Mouse (Mus musculus) embryo, embryonic 11 days (tissue): ENCODE measurements around the gene Mogs.

Source experiments
- DNase-seq: peaks from one replicate; pipeline ENCODE4 v3.0.0-alpha.2; 2015

Mogs gene

DNA sequence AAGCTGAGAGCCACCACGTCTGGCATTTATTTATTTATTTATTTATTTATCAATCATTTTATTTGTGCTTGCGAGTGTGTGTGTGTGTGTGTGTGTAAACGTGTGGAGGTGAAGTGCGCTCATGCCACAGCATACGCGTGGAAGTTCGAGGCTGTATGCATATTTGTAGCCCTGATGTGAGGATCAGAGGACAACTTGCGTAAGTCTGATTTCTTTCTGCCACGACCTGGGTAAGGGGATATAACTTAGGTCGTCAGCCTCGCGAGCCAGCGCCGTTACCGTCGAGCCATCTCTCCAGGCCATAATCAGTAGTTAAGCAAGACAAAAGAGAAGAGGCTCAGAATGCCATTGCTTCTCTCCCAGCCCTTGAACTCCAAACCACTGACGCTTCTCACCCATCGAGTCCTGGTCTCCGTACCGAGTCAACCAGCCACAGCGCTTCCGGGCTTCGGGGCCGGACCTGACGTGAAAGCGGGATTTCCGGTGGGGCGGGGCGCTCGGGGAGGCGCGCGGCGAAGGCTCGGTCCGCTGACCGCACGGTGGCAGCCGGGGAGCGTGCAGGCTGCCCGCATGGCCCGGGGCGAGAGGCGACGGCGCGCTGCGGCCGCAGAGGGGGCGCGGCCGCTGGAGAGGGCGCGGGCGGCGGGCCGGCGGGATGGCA, at the start of gene Mogs:
Mogs (plus strand) TSS at position 486 of the 661 bp plus-strand sequence.
- DNase-seq = peak; percentile 96

DNA sequence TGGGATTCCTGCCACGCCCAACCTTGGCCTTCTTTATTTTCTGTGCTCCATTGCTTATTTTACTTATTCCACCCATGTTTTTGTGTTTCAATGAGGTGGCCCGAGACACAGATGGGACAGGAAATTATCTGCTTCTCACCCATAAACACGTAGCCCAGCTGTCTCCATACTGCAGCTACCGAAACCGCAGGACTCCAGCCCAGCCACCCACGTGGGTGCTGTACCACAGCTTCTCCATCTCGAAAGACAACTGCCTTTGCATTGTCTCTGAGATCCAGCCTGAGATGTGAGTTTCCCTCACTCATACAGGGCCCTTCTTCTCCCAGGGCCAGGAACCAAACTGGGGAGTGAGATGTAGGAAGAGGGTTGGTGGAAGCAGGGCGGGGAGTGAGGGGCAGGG, 49.3 kb upstream of the Mogs start:
- no peak for DNase-seq

DNA sequence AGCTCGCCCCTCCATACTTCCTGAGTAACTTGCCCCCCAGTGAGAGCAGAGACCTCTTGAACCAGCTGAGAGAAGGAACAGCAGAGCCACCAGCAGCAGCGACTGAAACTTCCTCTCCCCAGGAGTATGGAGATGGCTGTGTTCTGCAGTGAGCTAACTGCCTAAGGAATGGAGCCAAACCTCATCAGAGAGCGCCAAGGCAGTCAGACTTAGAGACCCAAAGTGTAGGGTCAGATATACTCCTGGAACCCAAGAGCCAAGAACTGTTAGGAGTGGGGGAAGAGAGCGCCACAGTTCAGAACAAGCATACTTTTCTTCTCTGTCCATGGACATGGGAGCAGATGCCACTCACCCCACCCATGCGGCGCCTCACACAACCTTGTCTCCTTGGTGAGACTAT, 48.9 kb upstream of the Mogs start:
- DNase-seq = no peak

DNA sequence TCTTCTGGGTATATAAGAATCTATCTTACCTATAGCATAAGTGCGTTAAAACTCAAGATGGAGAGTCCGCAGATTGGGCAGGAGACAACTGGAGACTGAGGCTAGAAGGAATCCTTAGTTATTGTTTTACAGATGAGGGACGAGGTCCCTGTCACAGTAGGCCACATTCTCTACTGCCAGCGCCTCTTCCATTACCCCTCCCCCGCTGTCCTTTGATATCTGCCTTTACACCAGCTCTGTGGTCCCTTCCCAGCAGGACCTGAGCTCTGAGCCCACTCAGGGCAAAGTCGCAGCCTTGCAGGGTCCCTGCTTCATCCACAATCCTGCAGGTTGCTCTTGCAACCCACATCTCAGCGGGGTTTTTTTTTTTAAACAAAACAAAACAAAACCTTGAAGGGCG, 47.1 kb upstream of the Mogs start:
- no peak for DNase-seq

DNA sequence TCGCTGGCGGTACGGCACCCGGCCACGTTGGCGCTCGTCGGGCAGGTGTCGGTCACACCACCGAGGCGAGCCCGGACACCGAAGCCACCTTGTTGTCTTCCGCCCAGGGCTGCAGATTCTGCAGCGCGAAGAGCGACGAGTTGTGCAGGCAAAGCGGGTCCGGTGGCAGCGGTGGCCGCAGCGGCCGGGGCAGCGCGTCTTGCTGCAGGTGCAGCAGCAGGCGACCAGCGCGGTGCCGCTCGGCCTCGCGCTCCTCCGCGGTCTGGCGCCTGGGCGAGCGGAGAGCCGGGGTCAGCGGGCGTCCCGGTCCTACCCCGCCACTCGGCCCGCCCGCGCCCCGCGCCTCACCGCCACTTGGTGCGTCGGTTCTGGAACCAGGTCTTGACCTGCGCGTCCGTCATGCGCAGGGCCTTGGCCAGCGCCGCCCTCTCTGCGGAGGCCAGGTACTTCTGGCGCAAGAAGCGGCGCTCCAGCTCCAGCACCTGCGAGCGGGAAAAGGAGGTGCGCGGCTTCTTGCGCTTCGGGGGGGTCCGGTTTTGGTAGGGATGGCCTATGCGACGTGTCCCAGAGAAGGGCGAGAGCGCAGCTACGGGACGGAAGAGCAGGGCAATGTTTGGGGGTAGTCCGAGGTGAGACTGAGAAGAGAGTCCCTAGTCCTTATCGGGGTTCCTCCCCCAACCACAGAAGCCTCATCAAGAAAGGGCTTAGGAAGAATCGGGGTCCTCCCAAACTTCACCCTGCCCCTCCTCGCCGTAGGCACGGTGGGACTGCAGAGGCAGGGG, 46.4 kb upstream of the Mogs start:
- DNase-seq = peak; percentile 31

DNA sequence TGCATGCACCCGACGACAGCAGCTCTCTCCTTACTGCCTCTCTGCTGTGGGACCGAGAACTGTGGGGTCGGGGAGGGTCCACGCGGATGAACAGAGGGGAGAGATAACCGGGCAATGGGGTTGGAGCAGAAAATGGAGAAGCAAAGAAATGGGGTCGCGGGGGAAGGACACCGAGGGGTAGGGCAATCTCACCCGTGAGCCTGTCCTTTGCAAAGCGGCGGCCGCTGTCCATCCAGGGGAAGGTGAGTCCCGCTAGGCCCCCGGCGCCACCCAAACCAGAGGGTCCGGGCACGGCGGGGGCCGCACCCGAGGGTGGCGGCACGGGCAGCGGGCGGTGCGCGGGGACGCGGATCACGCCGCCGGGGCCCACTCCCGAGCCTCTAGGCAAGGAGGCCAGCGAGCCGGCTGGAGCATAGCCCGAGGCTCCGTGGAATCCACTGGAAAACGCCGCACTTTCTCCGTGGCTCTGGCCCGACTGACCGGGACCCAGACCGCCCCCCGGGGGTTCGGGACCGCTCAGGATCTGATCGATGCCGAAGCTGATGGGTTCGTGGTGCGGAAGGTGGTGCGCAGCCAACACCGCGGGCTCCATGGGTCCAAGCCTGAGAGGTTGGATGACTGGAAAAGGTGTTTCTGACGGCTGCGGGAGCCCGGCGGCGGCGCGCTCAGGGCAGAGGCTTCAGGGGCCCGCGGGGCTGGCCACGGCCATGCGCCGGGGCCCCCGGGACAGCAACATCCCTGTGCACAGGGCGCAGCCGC, 45.6 kb upstream of the Mogs start:
- DNase-seq = no peak

DNA sequence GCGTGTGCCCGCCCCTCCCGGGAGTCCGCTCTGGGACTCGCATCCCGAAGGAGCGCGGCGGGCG, 45.2 kb upstream of the Mogs start, which contains the start of gene Tlx2:
Tlx2 (minus strand) TSS at position 47 of the 64 bp plus-strand sequence.
- no peak for DNase-seq

DNA sequence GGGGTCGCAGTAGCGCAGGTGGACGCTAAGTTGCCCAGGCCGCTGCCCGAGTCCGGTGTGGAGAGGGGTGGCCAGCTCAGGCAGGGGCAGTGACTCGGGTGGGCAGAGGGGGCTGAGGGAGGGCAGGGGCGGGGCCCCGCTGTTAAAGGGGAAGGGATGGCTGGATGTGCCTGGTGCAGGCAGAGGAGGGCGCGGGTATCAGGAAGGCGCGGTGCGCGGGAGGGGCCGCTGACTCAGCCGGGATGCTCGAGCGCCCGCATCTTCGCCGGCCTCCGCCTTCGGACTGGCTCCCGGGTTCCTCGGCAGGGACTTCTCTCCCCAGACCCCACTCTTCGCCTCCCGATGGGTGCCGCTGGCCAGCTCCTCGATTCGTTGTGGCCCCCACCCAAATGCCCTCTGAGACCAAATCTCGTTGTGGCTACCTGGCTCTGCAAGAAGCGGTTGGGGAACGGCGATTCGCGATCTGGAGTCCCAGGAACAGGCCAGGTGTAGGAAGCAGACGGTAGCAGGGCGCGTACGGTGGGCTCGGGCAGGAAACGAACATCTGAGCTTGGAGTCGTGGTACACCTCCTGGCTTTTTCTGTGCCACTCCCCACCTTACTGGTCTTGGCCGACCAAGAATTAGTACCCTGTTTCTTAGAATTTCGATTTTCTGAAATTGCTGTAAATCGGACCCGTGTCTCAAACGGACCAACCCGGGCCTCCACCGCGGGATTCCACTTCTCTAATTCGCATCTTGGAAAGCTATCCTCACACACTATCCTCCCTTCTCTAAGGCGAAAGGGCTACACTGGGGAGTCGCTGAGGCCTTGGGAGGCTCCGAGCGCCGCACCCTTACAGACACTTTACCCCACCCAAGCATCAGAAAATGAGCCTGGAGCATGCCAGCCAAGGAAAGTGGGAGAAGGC, 44.7 kb upstream of the Mogs start:
- DNase-seq = peak; percentile 58

DNA sequence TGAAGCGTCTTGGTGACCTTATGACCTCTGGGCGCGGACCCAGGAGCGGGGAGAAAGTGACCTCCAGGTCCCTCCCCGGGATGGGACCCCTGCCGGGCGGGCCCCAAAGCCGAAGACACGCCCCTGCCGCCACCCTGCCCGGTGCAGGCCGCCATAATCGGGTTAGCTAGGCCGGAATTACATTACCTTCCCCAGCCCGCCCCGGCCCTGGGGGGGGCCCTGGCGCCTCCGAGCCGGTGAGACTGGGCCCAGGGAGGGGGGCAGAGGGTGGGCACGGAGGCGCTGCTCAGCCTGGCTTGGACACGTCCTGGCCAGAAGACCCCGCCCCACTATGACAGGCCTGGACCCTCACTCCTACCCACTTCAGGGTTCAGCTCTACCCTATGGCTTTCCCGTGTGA, 44.1 kb upstream of the Mogs start:
- peak; percentile 43 for DNase-seq

DNA sequence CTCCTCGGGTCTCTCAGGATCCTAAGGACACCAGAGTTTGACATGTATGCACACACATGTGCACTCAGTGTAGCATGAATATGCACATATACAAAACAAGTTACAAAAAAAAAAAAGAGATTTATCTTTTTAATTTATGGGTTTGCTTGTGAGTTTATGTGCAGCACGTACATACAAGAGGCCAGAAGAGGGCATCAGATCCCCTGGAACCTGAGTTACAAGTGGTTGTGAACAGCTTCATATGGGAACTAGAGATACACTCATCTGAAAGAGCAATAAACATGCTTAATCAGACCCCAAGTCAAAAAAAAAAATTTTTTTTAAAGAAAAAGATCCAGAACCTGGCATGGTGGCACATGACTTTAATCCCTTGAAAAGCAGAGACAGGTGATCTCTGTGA, 40.3 kb upstream of the Mogs start:
- DNase-seq = no peak

DNA sequence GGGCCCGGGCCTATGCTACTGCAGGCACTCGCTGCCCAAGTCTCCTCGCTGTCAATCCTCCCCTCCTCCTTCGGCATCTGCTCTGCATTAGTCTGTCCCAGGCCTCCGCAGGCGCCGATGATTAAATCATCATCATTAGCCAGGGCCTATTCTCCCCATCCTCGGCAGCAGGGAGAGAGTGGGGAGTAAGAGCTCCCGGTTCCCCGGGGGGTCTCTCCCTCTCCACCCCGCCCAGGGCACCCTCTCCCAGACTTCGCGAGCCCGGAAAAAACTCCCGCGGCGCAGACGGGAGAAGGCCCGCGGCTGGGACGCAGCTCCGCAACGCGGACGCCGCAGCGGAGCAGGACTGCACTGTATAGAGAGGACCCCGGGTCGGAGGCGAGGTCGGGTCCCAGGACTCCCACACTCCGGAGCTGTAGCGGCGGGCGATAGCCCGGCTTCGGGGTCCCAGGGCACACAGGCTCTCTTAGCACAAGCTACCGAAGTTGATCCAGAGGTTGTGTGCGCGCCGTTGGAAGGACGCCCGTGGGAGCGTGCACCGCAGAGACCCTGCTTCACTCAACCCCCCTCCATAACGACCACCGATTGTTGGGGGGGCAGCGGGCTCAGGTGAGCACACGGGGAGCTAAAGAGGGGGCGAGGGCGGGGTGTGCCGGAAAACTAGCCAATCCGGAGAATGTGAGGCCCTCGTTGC, 37.5 kb upstream of the Mogs start, which contains the start of gene Pcgf1:
Pcgf1 (plus strand) TSS at position 240 of the 694 bp plus-strand sequence.
- DNase-seq = peak; percentile 71

DNA sequence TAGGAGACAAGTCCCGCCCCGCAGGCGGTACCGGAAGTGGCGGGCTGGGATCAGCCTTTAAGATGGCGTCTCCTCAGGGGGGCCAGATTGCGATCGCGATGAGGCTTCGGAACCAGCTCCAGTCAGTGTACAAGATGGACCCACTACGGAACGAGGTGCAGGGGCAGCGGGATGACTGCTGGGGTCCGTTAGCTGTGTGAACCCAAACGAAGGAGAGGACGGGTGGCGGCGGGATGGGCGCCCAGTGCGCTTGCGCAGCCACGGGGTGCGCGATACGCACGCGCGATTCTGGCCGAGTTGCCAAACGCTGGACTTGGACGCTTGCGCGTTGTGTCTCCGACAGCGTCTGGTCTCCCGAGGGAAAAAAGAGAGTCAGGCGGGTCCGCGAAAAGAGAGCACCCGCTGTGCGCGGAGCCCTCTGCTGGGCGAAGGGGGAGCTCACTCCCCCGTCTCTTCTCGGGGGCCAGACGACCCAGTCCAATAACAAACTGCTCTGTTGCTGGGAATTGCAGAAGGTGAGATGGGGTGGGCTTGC, 36.9 kb upstream of the Mogs start:
- DNase-seq = peak; percentile 97

DNA sequence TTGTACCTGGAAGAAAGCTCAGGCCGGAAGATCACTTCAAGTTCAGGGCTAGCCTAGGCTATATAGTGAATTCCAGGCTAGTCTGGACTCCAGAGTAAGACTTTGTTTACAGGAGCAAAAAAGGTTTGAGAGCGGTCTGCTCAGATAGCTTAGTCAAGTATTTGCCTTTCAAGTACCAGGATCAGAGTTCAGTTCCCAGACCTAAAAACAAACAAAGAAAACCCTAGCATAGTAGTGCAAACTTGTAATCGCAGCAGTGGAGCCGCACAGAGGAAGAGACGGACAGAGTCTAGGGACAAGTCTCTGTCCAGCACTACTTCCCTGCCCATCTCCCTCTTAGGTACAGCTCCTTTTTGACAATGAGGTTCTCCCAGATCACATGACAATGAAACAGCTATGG, 35.1 kb upstream of the Mogs start:
- DNase-seq = no peak

DNA sequence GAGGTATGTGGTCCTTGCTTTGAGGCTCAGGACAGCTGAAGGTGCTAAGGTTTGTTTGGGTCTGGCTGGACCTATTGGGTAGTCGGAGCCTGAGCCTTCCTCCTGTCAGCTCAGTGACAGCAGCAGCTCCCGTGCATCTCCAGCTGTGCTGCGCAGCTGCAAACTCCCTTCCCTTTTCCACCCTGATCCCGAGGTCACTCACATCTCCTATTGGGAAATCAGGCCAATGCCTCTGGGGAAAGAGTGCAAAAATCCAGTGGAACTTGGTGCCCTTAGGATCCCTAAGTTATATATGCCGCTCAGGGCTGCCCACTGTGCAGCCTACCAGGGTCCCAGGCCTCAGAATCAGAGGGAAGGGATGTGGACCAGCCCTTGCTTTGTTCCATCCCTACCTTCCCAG, 31.8 kb upstream of the Mogs start:
- DNase-seq = no peak

DNA sequence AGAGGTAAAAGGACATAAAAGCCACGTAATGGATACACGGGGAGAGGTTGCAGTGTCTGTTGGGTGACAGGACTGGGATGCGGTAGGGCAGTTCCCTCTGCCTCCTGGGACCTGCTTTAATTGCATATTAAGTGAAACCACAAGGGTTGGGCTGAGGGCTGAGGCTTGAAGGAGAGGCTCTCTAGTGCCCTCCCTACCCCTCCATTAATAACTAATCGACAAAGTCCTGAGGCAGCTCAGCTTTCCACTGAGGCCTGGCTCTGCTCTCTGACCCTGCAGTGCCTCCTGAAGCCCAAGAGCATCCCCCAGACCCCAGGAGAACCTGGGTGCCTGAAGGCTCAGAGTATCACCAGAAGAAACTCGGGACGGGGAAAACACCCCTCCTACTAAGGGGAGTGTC, 30.8 kb upstream of the Mogs start:
- DNase-seq = no peak

DNA sequence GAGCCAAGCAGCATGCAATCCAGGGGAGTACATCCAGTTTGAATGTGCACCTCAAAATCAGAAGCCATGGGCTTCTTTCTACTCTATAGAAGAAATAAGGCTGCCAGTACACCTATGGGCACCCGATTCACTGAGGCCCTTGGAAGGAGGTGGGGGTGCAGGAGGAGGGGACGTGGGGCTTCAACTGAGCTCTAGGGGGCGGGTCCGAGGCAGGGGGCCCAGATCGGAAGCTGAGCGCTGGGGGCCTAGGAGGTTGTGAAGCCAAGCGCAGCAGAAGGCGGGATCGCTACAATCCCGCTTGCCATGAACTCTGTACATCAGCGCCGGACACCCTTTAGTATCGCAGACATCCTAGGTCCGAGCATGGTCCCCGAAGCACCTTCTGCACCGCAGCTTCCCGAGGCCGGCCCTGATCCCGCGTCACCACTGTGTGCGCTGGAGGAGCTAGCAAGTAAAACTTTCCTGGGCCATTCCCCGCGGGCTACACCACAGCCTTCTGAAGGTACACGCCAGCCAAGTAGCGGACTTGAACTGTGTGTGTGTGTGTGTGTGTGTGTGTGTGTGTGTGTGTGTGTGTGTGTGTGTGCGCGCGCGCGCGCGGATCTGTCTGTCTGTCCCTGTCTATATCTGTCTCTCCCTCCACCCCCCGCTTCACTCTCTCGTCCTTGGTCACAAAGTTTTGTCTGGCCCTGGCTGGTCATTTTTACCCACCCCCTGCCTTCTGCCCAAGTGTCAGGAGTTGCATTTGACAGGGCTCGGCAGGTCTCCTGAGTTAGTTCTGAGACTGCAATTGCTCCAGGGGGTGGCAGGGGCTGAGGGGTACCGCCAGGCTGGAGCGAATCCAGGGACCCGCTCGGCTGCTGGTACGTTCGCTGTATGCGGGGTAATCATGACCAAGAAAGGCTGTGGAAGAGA, 28.9 kb upstream of the Mogs start, which contains the start of gene Lbx2:
Lbx2 (plus strand) TSS at position 247 of the 915 bp plus-strand sequence.
- peak; percentile 39 for DNase-seq

DNA sequence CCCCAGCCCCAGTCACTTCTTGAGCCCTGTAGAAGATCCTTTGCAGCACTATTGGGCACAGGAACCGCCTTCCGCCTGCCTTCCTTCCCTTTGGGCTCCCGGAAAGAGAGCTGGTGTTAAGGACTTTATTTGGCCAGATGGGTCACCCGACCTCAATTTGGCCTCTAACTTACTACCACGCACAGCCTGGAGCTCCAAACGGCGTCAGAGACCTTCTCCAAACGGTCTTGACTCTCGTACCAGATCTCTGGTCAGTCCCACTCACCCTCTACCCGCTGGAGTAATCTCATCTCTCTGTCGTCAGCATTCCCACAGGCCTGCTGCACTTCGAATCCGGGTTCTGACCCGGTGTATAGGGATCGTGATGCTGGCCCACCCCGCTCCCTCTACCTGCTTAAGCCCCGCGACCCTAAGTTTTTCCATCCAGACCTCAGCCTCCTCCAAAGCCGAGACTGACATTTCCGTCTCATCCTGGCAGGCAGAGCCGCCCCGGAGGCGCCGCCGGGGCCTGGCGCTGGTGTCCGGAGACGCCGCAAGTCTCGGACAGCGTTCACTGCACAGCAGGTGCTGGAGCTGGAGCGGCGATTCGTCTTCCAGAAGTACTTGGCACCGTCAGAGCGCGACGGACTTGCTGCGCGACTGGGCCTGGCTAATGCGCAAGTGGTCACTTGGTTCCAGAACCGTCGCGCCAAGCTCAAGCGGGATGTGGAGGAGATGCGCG, 27.9 kb upstream of the Mogs start:
- DNase-seq = peak; percentile 55

DNA sequence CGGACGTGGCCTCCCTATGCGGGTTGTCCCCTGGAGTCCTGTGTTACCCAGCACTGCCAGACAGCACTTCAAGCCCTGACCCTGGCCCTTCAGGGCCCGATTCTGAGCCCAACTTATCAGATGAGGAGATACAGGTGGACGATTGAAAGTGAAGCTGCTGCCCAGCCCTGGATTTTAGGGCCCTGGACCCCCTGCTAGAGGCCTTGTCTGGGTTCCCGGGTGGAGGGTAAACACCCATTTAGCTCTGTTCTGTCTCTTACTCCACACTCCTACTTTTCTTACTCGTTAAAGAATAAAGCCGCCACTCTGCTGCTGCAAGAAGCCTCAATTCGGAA, 27.4 kb upstream of the Mogs start:
- no peak for DNase-seq

DNA sequence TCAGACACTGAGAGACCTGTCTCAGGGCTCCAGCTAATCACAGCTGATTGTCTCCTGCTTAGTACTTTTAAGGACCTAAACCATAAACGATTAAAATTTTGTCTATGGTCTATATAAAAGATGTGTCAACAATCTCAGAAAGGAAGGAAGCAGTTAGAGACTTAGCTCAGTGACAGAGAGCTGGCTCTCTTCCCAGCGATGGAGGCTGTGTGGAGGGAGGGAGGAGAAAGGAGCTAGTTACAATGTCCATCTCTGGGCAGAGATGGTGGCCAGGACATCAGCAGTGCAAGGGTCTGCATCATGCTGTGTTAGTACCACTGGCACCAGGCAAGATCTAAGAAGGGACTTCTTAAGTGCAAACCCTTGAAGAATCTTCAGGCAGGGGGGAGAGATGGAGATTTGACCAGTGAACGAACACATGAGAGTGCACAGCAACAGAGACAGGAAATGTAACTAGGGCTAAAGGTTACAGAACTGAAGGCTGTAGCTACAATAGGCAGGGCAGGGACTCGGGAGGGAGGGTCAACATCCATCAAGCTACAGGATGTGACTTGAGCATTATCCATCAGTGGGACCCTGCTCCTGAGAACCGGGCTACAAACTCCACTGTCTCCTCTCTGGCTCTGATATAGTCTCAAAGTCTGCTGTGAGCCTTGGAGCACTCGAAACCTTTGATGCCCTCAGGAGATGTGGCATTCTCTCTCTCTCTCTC, 22.7 kb upstream of the Mogs start:
- no peak for DNase-seq

DNA sequence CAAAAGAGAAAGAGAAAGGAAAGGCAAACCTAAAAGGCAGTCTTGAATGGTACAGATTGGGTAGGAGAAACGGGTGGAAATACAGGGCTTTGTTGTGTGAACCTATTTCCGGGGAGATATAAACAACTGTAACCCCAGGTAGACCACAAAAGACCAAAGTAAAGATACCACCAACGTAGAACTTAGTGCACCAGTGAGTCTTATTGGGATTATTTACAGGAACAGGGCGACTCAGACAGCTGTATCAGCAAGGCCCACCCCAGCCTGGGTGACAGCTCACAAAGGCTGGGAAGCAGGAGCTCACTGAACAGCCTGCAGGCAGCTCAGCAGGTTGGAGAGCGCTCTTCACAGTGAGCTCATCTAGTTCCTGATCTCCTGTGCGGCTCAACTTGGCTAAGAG, 19.3 kb upstream of the Mogs start:
- no peak for DNase-seq
